Mouse (Mus musculus): ENCODE data around the gene Mst1. TPM values are rescaled to one million over a fixed set of nuclear protein-coding genes. Genes with fewer than 3 reads are reported as not detected.

The Mst1 gene
- polyA plus RNA-seq, 1 experiment from 2014 or later = 1.8 TPM

DNA sequence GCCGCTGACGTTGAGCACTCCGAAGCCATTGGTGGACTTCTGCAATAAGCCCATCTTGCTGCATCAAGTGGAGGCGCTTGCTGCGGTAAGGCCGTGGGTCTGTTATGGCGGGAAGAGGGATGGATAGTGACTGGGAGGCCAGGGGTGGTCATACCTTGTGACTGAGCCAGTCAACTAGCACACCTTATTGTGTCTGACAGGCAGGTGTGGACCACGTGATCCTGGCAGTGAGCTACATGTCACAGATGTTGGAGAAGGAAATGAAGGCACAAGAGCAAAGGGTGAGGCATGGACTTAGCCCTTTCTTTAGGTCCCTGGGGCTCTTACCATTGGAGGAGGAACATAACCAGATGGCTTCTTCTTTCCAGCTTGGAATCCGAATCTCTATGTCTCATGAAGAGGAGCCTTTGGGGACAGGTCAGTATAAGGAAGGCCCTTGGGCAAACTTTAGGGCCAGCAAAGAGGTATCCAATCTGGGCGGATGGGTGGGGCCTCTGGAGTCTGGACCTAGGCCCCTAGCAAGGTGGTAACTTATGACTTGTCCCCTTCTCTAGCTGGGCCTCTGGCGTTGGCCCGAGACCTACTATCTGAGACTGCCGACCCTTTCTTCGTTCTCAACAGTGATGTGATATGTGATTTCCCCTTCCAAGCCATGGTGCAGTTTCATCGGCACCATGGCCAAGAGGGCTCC lies 30.5 kb upstream of the Mst1 start:
- ATAC-seq (replicated peaks; ENCODE audit: insufficient number of reproducible peaks, low FRiP score, low TSS enrichment) = no peak
- Histone ChIP-seq H3K4me1 (ENCODE audit: control insufficient read depth, insufficient read depth, low read length) (peaks cover 34% of the 10 kb centered on the region), H3K27me3 (ENCODE audit: control insufficient read depth, insufficient read depth, low read length) (no peaks in the 10 kb centered on the region), H3K27ac (ENCODE audit: low read depth, low read length) (0 out of 2 replicates have a peak overlapping the region, but pooled peaks have one; percentile 23), H3K9me3 (replicated peaks; ENCODE audit: control insufficient read depth, low read length) (no peaks in the 10 kb centered on the region), H3K4me2 (peak overlapping the region; percentile 73), H3K4me3 (ENCODE audit: low read depth, low read length) (peak overlapping the region; percentile 76), H3K9ac (ENCODE audit: low read depth, low read length) (peak overlapping the region; percentile 79), H3K36me3 (ENCODE audit: control insufficient read depth, insufficient read depth, low read length) (peaks cover 33% of the 10 kb centered on the region)
- 35% methylated on average over 15 of the region's 15 CpGs for WGBS (ENCODE audit: insufficient replicate concordance)

DNA sequence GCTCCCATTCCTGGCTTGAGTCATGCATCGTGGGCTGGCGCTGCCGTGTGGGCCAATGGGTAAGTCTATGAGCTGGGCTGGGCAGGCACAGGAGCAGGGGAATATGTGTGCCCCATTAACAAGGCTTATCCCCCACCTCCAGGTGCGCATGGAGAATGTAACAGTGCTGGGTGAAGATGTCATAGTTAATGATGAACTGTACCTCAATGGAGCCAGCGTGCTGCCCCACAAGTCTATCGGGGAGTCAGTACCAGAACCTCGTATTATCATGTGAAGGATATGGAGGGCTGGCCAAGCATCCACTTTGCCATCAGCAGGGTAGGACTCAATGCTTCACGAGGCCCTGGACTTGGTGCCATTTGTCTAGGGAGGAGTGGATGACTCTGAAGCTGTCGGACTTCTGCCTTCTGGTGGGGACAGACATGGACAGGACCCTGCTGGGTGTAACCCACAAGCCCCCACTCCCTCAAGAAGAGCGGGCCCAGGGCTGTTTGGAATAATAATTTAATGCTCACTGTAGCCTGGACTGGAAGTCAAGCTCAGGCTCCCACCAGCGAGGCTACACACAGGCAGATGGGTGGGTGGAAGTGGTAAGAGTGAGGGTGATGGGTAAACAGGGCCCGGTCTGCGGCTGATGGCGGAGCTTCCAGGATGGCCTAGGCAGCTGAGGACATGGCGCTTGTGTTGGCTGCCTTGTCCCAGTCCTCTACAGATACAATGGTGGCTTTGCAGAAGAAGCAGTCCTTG lies 28.9 kb upstream of the Mst1 start:
- Histone ChIP-seq H3K4me2 (no peak overlapping the region), H3K4me1 (ENCODE audit: control insufficient read depth, insufficient read depth, low read length) (peaks cover 34% of the 10 kb centered on the region), H3K9ac (ENCODE audit: low read depth, low read length) (no peak overlapping the region), H3K27ac (ENCODE audit: low read depth, low read length) (no peak overlapping the region), H3K4me3 (ENCODE audit: low read depth, low read length) (no peak overlapping the region), H3K27me3 (ENCODE audit: control insufficient read depth, insufficient read depth, low read length) (no peaks in the 10 kb centered on the region), H3K9me3 (replicated peaks; ENCODE audit: control insufficient read depth, low read length) (no peaks in the 10 kb centered on the region), H3K36me3 (ENCODE audit: control insufficient read depth, insufficient read depth, low read length) (peaks cover 26% of the 10 kb centered on the region)
- WGBS (ENCODE audit: insufficient replicate concordance) = 94% methylated on average over 15 of the region's 15 CpGs
- ATAC-seq (replicated peaks; ENCODE audit: insufficient number of reproducible peaks, low FRiP score, low TSS enrichment) = no peak

DNA sequence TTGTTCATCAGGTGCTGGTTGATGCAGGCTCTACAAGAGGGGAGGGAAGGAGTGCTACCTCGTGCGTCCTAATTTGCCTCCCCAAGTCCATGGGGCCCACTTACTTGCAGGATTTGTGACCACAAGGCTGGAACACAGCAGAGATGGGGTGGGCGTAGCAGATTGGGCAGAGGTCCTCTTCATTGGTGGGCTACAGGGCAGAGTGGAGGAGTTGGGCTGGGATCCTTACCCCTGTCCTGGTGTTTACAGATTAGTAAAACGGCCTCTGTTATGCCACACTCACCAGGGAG lies 28.4 kb upstream of the Mst1 start:
- Histone ChIP-seq H3K9ac (ENCODE audit: low read depth, low read length) (no peak overlapping the region), H3K9me3 (replicated peaks; ENCODE audit: control insufficient read depth, low read length) (no peaks in the 10 kb centered on the region), H3K4me2 (no peak overlapping the region), H3K4me1 (ENCODE audit: control insufficient read depth, insufficient read depth, low read length) (peaks cover 30% of the 10 kb centered on the region), H3K27ac (ENCODE audit: low read depth, low read length) (no peak overlapping the region), H3K4me3 (ENCODE audit: low read depth, low read length) (no peak overlapping the region), H3K27me3 (ENCODE audit: control insufficient read depth, insufficient read depth, low read length) (no peaks in the 10 kb centered on the region), H3K36me3 (ENCODE audit: control insufficient read depth, insufficient read depth, low read length) (peaks cover 23% of the 10 kb centered on the region)
- WGBS (ENCODE audit: insufficient replicate concordance) = 85% methylated on average over 4 of the region's 4 CpGs
- no peak for ATAC-seq (replicated peaks; ENCODE audit: insufficient number of reproducible peaks, low FRiP score, low TSS enrichment)

DNA sequence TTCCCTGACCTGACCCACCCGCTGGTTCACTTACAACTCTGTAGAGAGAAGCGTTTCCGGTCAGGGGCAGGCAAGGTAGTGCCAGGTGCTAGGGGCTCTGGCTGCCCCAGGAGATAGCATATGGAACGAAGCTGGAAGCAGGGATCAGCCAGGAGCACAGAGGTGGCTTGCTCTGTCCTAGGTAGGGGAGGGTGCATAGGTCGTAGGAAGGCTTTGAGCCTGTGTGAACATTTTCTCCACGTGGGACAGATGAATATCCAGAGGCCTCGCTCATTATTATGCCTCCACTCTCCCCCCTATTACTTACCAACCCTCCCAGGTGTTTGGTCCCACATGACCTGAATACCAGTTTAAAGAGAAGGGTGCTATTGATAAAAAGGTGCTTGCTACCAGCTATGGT lies 27.8 kb upstream of the Mst1 start:
- Histone ChIP-seq H3K36me3 (ENCODE audit: control insufficient read depth, insufficient read depth, low read length) (peaks cover 23% of the 10 kb centered on the region), H3K9ac (ENCODE audit: low read depth, low read length) (peak overlapping the region; percentile 40; the same call in 1 of the 2 replicates), H3K9me3 (replicated peaks; ENCODE audit: control insufficient read depth, low read length) (no peaks in the 10 kb centered on the region), H3K4me2 (no peak overlapping the region), H3K27me3 (ENCODE audit: control insufficient read depth, insufficient read depth, low read length) (no peaks in the 10 kb centered on the region), H3K27ac (ENCODE audit: low read depth, low read length) (no peak overlapping the region), H3K4me3 (ENCODE audit: low read depth, low read length) (no peak overlapping the region), H3K4me1 (ENCODE audit: control insufficient read depth, insufficient read depth, low read length) (peaks cover 26% of the 10 kb centered on the region)
- no peak for ATAC-seq (replicated peaks; ENCODE audit: insufficient number of reproducible peaks, low FRiP score, low TSS enrichment)
- 69% methylated on average over 7 of the region's 7 CpGs for WGBS (ENCODE audit: insufficient replicate concordance)

DNA sequence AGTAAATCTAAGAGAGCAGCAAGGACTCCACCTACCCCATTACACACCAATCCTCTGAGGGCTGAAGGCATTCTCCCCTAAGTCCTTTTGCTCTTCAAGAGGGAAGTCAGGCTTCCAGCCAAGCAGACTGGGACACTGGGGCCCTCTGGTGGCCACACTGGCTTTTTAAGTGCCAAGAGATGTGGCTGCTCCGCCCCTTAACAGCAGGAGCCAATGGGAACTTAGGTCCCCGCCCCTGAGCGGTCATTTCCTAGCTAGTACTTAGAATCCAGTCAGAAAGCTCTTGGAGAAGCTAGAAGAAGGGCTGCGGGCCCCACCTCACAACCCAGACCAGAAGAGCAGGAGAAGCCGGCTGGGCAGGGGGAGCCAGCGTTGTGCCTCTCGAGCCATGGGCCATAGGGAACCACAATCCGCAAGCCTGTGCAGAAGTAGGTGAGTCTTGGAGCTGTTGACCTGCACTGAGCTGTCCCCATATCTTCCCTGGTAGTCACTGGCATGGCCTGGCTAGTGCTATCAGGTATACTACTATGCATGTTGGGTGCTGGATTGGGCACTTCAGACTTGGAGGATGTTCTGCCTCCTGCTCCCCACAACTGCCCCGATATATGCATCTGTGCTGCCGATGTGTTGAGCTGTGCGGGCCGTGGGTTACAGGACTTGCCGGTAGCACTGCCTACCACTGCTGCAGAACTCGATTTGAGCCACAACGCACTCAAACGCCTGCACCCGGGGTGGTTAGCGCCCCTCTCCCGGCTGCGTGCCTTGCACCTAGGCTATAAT lies 27.2 kb upstream of the Mst1 start, which contains the start of gene Amigo3:
Gene Amigo3 (plus strand): TSS at position 275 of the 780 bp plus-strand sequence.
- H3K4me3 ChIP-seq (ENCODE audit: low read depth, low read length) = peak within 1 kb of the TSS; percentile 24; the same call in 1 of the 2 replicates
- no peak within 1 kb of the TSS for H3K27ac ChIP-seq (ENCODE audit: low read depth, low read length)
- H3K9ac ChIP-seq (ENCODE audit: low read depth, low read length) = peak within 1 kb of the TSS; percentile 40; the same call in 1 of the 2 replicates
- no peaks in the 10 kb centered on the region for H3K9me3 ChIP-seq (replicated peaks; ENCODE audit: control insufficient read depth, low read length)
- no peak for ATAC-seq (replicated peaks; ENCODE audit: insufficient number of reproducible peaks, low FRiP score, low TSS enrichment)
- H3K36me3 ChIP-seq (ENCODE audit: control insufficient read depth, insufficient read depth, low read length) = peaks cover 23% of the 10 kb centered on the region
- 49% methylated on average over 20 of the region's 20 CpGs for WGBS (ENCODE audit: insufficient replicate concordance)
- peak within 1 kb of the TSS; percentile 63 for H3K4me2 ChIP-seq
- H3K27me3 ChIP-seq (ENCODE audit: control insufficient read depth, insufficient read depth, low read length) = no peaks in the 10 kb centered on the region
- H3K4me1 ChIP-seq (ENCODE audit: control insufficient read depth, insufficient read depth, low read length) = peaks cover 19% of the 10 kb centered on the region

DNA sequence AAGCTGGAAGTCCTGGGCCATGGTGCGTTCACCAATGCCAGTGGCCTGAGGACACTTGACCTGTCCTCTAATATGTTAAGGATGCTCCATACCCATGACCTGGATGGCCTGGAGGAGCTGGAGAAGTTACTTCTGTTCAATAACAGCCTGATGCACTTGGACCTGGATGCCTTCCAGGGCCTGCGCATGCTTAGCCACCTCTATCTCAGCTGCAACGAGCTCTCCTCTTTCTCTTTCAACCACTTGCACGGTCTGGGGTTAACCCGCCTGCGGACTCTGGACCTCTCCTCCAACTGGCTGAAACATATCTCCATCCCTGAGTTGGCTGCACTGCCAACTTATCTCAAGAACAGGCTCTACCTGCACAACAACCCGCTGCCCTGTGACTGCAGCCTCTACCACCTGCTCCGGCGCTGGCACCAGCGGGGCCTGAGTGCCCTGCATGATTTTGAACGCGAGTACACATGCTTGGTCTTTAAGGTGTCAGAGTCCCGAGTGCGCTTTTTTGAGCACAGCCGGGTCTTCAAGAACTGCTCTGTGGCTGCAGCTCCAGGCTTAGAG lies 26.5 kb upstream of the Mst1 start:
- Histone ChIP-seq H3K4me3 (ENCODE audit: low read depth, low read length) (no peak overlapping the region), H3K27ac (ENCODE audit: low read depth, low read length) (no peak overlapping the region), H3K36me3 (ENCODE audit: control insufficient read depth, insufficient read depth, low read length) (peaks cover 25% of the 10 kb centered on the region), H3K9ac (ENCODE audit: low read depth, low read length) (no peak overlapping the region), H3K27me3 (ENCODE audit: control insufficient read depth, insufficient read depth, low read length) (no peaks in the 10 kb centered on the region), H3K4me2 (peak overlapping the region; percentile 63; the same call in 1 of the 2 replicates), H3K9me3 (replicated peaks; ENCODE audit: control insufficient read depth, low read length) (no peaks in the 10 kb centered on the region), H3K4me1 (ENCODE audit: control insufficient read depth, insufficient read depth, low read length) (peaks cover 14% of the 10 kb centered on the region)
- WGBS (ENCODE audit: insufficient replicate concordance) = 91% methylated on average over 15 of the region's 15 CpGs
- ATAC-seq (replicated peaks; ENCODE audit: insufficient number of reproducible peaks, low FRiP score, low TSS enrichment) = no peak

DNA sequence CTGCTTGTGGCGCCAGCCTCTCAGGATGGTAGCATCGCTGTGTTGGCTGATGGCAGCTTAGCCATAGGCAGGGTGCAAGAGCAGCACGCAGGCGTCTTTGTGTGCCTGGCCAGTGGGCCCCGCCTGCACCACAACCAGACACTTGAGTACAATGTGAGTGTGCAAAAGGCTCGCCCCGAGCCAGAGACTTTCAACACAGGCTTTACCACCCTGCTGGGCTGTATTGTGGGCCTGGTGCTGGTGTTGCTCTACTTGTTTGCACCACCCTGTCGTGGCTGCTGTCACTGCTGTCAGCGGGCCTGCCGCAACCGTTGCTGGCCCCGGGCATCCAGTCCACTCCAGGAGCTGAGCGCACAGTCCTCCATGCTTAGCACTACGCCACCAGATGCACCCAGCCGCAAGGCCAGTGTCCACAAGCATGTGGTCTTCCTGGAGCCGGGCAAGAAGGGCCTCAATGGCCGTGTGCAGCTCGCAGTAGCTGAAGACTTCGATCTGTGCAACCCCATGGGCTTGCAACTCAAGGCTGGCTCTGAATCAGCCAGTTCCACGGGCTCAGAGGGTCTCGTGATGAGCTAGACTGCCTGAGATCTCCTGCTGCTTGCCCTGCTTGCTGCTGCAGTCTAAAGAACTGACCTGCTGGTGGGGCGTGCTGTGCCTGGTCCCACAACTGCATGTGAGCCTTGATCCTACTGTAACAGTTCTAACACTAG lies 25.8 kb upstream of the Mst1 start:
- 86% methylated on average over 22 of the region's 22 CpGs for WGBS (ENCODE audit: insufficient replicate concordance)
- H3K4me2 ChIP-seq = no peak overlapping the region
- H3K4me1 ChIP-seq (ENCODE audit: control insufficient read depth, insufficient read depth, low read length) = peaks cover 14% of the 10 kb centered on the region
- H3K36me3 ChIP-seq (ENCODE audit: control insufficient read depth, insufficient read depth, low read length) = peaks cover 28% of the 10 kb centered on the region
- no peak overlapping the region for H3K4me3 ChIP-seq (ENCODE audit: low read depth, low read length)
- no peak overlapping the region for H3K27ac ChIP-seq (ENCODE audit: low read depth, low read length)
- ATAC-seq (replicated peaks; ENCODE audit: insufficient number of reproducible peaks, low FRiP score, low TSS enrichment) = no peak
- H3K27me3 ChIP-seq (ENCODE audit: control insufficient read depth, insufficient read depth, low read length) = no peaks in the 10 kb centered on the region
- H3K9me3 ChIP-seq (replicated peaks; ENCODE audit: control insufficient read depth, low read length) = no peaks in the 10 kb centered on the region
- H3K9ac ChIP-seq (ENCODE audit: low read depth, low read length) = no peak overlapping the region

DNA sequence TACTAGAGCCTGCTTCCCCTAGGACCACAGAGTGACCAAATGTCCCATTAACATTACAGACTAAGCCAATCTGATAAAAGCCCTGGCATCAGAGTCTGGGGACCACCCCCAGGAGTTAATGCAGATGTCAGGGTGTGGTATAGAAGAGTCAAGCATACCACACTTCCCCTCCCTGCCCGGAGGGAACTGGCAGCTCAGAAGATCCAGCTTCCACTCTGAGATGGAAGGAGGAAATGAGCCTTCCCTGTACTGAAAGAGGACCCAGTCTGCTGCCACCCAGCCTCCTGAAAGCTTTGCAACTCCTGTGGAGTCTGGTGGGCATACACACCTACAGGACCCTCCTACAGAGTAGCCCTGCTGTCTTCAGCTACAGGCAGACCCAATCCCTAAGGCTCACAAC lies 25.2 kb upstream of the Mst1 start:
- Histone ChIP-seq H3K4me1 (ENCODE audit: control insufficient read depth, insufficient read depth, low read length) (peaks cover 12% of the 10 kb centered on the region), H3K9ac (ENCODE audit: low read depth, low read length) (no peak overlapping the region), H3K36me3 (ENCODE audit: control insufficient read depth, insufficient read depth, low read length) (peaks cover 28% of the 10 kb centered on the region), H3K27ac (ENCODE audit: low read depth, low read length) (no peak overlapping the region), H3K4me3 (ENCODE audit: low read depth, low read length) (no peak overlapping the region), H3K27me3 (ENCODE audit: control insufficient read depth, insufficient read depth, low read length) (no peaks in the 10 kb centered on the region), H3K9me3 (replicated peaks; ENCODE audit: control insufficient read depth, low read length) (no peaks in the 10 kb centered on the region), H3K4me2 (no peak overlapping the region)
- WGBS (ENCODE audit: insufficient replicate concordance) = 67% methylated on average over 1 of the region's 1 CpGs
- ATAC-seq (replicated peaks; ENCODE audit: insufficient number of reproducible peaks, low FRiP score, low TSS enrichment) = no peak
